Mouse (Mus musculus): Measurements from ENCODE around the gene Slc4a7. TPM values are rescaled to one million over a fixed set of nuclear protein-coding genes. Genes with fewer than 3 reads are reported as not detected.

Gene Slc4a7
- polyA plus RNA-seq (2012; rRNA removed), result 14.9 and 18.7 TPM in 2 replicates

- peak within 1 kb of the TSS; percentile 94 for H3K27ac ChIP-seq (ENCODE audit: control insufficient read depth, insufficient read depth, low read depth, low read length)
- H3K36me3 ChIP-seq (ENCODE audit: control insufficient read depth, insufficient read depth, low read length), result no peaks in the 10 kb centered on the region
- peak within 1 kb of the TSS; percentile 97 for H3K4me3 ChIP-seq (ENCODE audit: control insufficient read depth, low read depth, low read length)
- no peak for TF ChIP-seq CTCF (IDR thresholded peaks at IDR 0.05; ENCODE audit: control insufficient read depth, insufficient read depth, insufficient replicate concordance, low read depth, low read length)
- no peak for TF ChIP-seq POLR2A (IDR thresholded peaks at IDR 0.05; ENCODE audit: control insufficient read depth, low read depth, low read length)
- no peaks in the 10 kb centered on the region for H3K27me3 ChIP-seq (ENCODE audit: control insufficient read depth, insufficient read depth, low read length)
- peaks cover 2% of the 10 kb centered on the region for H3K4me1 ChIP-seq (ENCODE audit: control insufficient read depth, insufficient read depth, low read length)
Observed at GRCm38 (mm10) chr14:14701710-14702329, at the start of gene Slc4a7. Gene Slc4a7, plus strand, starts transcription at chr14:14702279.

DNA sequence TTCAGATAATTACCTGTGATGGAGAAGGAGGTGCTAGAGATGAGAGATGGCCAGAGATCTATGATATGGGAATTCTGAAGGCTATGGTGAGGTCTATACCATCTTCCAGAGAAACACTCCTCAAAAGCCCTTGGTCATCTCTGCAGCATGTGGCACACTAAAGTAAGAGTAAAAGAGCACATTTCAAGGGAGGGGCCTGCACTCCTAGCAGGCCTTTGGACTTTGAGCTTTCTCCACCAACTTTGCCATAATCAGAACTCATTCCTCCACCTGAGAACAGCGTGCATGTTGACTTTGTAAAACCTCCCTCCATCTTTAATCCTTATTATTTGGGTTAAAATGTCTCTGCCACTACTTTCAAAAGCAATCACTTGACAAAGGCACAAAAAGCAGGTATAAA lies 31.5 kb upstream of the Slc4a7 start:
- no peaks in the 10 kb centered on the region for H3K36me3 ChIP-seq (ENCODE audit: control insufficient read depth, insufficient read depth, low read length)
- TF ChIP-seq POLR2A (IDR thresholded peaks at IDR 0.05; ENCODE audit: control insufficient read depth, low read depth, low read length), result no peak
- no peak for TF ChIP-seq CTCF (IDR thresholded peaks at IDR 0.05; ENCODE audit: control insufficient read depth, insufficient read depth, insufficient replicate concordance, low read depth, low read length)
- no peak overlapping the region for H3K27ac ChIP-seq (ENCODE audit: control insufficient read depth, insufficient read depth, low read depth, low read length)
- H3K4me3 ChIP-seq (ENCODE audit: control insufficient read depth, low read depth, low read length), result no peak overlapping the region
- H3K4me1 ChIP-seq (ENCODE audit: control insufficient read depth, insufficient read depth, low read length), result no peaks in the 10 kb centered on the region
- H3K27me3 ChIP-seq (ENCODE audit: control insufficient read depth, insufficient read depth, low read length), result no peaks in the 10 kb centered on the region

DNA sequence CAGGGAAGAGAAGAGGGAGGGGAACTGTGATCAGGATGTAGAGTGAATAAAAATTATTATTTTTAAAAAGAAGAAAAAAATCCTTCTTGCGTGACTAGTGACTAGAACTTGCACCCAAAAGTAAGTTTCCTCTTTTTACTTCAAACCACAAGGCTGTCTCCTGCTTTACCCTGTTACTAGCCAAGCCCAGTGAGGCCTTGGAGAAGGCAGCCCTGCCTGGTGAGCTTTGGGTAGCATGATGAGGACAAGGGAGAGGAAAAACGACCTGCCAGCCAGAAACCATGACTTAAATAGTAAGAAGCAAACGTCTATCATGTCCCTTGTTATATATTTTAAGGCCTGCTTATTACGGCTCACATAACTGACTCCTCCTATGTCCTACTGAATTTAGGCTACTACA lies 20.5 kb upstream of the Slc4a7 start:
- no peaks in the 10 kb centered on the region for H3K4me1 ChIP-seq (ENCODE audit: control insufficient read depth, insufficient read depth, low read length)
- H3K4me3 ChIP-seq (ENCODE audit: control insufficient read depth, low read depth, low read length), result no peak overlapping the region
- TF ChIP-seq POLR2A (IDR thresholded peaks at IDR 0.05; ENCODE audit: control insufficient read depth, low read depth, low read length) (no peak), CTCF (IDR thresholded peaks at IDR 0.05; ENCODE audit: control insufficient read depth, insufficient read depth, insufficient replicate concordance, low read depth, low read length) (no peak)
- no peak overlapping the region for H3K27ac ChIP-seq (ENCODE audit: control insufficient read depth, insufficient read depth, low read depth, low read length)
- no peaks in the 10 kb centered on the region for H3K27me3 ChIP-seq (ENCODE audit: control insufficient read depth, insufficient read depth, low read length)
- H3K36me3 ChIP-seq (ENCODE audit: control insufficient read depth, insufficient read depth, low read length), result no peaks in the 10 kb centered on the region

DNA sequence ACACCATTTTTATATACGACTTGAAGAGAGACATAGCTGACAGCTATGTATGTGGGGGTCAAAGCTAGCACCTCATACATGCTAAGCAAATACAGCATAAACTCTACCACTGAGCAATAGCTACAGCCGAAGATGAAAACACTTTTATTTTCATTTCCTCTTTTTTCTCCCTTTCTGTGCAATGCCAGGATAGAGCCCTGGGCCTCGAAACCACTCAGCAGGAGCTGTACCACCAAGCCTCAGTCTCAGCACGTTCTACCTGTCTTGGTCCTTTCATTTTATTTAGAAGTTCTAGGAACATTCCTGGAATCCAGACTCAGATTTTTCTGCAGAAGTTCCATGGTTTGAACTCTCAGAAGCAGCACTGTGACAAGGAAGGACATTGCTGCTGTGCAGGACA lies 17.3 kb upstream of the Slc4a7 start:
- no peaks in the 10 kb centered on the region for H3K27me3 ChIP-seq (ENCODE audit: control insufficient read depth, insufficient read depth, low read length)
- no peak overlapping the region for H3K4me3 ChIP-seq (ENCODE audit: control insufficient read depth, low read depth, low read length)
- no peak overlapping the region for H3K27ac ChIP-seq (ENCODE audit: control insufficient read depth, insufficient read depth, low read depth, low read length)
- no peak for TF ChIP-seq CTCF (IDR thresholded peaks at IDR 0.05; ENCODE audit: control insufficient read depth, insufficient read depth, insufficient replicate concordance, low read depth, low read length)
- no peak for TF ChIP-seq POLR2A (IDR thresholded peaks at IDR 0.05; ENCODE audit: control insufficient read depth, low read depth, low read length)
- no peaks in the 10 kb centered on the region for H3K36me3 ChIP-seq (ENCODE audit: control insufficient read depth, insufficient read depth, low read length)
- H3K4me1 ChIP-seq (ENCODE audit: control insufficient read depth, insufficient read depth, low read length), result no peaks in the 10 kb centered on the region

DNA sequence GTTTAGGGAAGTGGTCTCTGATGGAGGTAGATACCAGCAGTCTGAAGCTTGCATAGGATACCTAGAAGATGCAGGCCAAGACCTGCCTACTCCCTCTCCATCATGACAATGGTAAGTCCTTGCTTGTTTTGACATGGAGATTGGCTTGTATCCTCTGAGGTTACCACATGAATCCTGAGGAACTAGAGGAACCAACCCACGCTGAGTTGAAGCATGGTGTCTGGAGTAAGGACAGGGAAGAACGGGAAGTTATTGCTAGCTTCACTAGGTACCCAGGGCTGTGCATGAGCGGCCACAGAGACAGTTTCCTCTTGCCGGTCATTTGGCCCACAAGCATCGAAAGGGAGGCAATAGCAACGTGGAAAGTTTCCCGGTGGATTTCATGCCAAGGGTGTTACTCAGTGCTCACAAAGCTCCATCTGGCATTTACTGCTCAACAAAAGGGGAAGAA lies 16.0 kb upstream of the Slc4a7 start:
- Histone ChIP-seq H3K27me3 (ENCODE audit: control insufficient read depth, insufficient read depth, low read length) (no peaks in the 10 kb centered on the region), H3K27ac (ENCODE audit: control insufficient read depth, insufficient read depth, low read depth, low read length) (no peak overlapping the region), H3K36me3 (ENCODE audit: control insufficient read depth, insufficient read depth, low read length) (no peaks in the 10 kb centered on the region), H3K4me1 (ENCODE audit: control insufficient read depth, insufficient read depth, low read length) (no peaks in the 10 kb centered on the region), H3K4me3 (ENCODE audit: control insufficient read depth, low read depth, low read length) (no peak overlapping the region)
- TF ChIP-seq CTCF (IDR thresholded peaks at IDR 0.05; ENCODE audit: control insufficient read depth, insufficient read depth, insufficient replicate concordance, low read depth, low read length) (no peak), POLR2A (IDR thresholded peaks at IDR 0.05; ENCODE audit: control insufficient read depth, low read depth, low read length) (no peak)

DNA sequence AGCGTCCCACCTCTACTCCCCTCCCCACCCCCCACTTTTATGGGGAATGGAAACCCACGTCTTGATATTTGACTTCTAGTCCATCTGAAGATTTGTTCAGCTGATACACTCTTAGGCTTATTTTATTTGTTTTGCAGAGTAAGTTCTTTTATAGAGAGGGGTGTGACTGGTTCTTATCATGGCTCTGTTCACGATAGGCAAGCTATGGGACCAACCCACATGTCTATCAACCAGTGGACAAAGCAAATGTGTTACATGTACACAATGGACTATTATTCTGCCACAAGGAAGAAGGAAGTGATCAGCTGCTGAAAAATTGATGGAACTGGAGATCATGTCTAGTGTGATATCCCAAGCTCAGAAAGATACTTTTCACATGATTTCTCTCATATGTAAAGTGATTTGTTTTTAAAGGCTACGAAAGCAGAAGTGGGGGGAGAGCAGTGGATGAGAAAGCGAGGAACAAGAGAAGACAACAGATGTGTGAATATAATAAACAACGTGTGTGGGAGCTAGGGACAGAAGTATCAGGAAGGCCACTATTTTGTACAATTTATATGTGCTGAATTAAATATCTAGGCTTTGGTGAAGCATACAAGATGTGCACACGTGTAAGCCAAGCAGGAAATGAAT lies 14.7 kb upstream of the Slc4a7 start:
- H3K4me3 ChIP-seq (ENCODE audit: control insufficient read depth, low read depth, low read length), result no peak overlapping the region
- H3K36me3 ChIP-seq (ENCODE audit: control insufficient read depth, insufficient read depth, low read length), result no peaks in the 10 kb centered on the region
- no peak overlapping the region for H3K27ac ChIP-seq (ENCODE audit: control insufficient read depth, insufficient read depth, low read depth, low read length)
- TF ChIP-seq POLR2A (IDR thresholded peaks at IDR 0.05; ENCODE audit: control insufficient read depth, low read depth, low read length) (no peak), CTCF (IDR thresholded peaks at IDR 0.05; ENCODE audit: control insufficient read depth, insufficient read depth, insufficient replicate concordance, low read depth, low read length) (no peak)
- no peaks in the 10 kb centered on the region for H3K4me1 ChIP-seq (ENCODE audit: control insufficient read depth, insufficient read depth, low read length)
- no peaks in the 10 kb centered on the region for H3K27me3 ChIP-seq (ENCODE audit: control insufficient read depth, insufficient read depth, low read length)

GRCm38 (mm10) chr14:14702399-14703345 lies 593 bp downstream of the Slc4a7 start:
- peak overlapping the region; percentile 94 for H3K27ac ChIP-seq (ENCODE audit: control insufficient read depth, insufficient read depth, low read depth, low read length)
- TF ChIP-seq CTCF (IDR thresholded peaks at IDR 0.05; ENCODE audit: control insufficient read depth, insufficient read depth, insufficient replicate concordance, low read depth, low read length) (no peak), POLR2A (IDR thresholded peaks at IDR 0.05; ENCODE audit: control insufficient read depth, low read depth, low read length) (peak; percentile 95)
- no peaks in the 10 kb centered on the region for H3K27me3 ChIP-seq (ENCODE audit: control insufficient read depth, insufficient read depth, low read length)
- H3K36me3 ChIP-seq (ENCODE audit: control insufficient read depth, insufficient read depth, low read length), result no peaks in the 10 kb centered on the region
- H3K4me3 ChIP-seq (ENCODE audit: control insufficient read depth, low read depth, low read length), result peak overlapping the region; percentile 97
- peaks cover 2% of the 10 kb centered on the region for H3K4me1 ChIP-seq (ENCODE audit: control insufficient read depth, insufficient read depth, low read length)
